Mouse (Mus musculus) spleen, embryonic (tissue): ENCODE results near the gene Mc1r.
"Not testable (repeated sequence)": the region's sequence is repeated elsewhere in the genome, so short reads cannot be mapped to it uniquely, and the experiment has no call there.

Source experiments
- CTCF ChIA-PET: fragments of 350-600 bp; sonication (Branson Sonifier 250); formaldehyde crosslinking; loops from one replicate; lab custom pipeline; 2022; lab: Charles Lee

Gene Mc1r

DNA sequence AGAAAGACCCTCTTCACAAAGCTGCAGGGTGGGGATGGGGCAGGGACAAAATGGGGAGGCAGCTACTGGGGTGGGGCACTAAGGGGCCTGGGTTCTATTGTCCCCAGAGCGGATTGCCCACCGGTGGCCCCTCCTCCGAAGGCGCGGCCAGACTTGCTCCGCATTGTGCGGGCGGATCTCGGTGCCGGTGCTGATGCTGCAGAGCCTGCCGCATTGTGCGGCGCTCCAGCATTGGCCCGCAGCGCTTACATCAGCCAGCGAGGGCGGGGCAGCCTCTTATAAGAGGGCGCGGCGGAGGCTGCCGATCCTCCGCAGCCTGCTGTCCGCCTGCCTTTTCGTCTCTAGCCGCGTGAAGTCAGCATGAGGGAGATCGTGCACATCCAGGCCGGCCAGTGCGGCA is 4.3 kb downstream of the Mc1r start, which contains the start of gene Tubb3:
Gene Tubb3, plus strand, starts transcription at position 179 of the 400 bp plus-strand sequence.
- CTCF ChIA-PET: no interaction called here

DNA sequence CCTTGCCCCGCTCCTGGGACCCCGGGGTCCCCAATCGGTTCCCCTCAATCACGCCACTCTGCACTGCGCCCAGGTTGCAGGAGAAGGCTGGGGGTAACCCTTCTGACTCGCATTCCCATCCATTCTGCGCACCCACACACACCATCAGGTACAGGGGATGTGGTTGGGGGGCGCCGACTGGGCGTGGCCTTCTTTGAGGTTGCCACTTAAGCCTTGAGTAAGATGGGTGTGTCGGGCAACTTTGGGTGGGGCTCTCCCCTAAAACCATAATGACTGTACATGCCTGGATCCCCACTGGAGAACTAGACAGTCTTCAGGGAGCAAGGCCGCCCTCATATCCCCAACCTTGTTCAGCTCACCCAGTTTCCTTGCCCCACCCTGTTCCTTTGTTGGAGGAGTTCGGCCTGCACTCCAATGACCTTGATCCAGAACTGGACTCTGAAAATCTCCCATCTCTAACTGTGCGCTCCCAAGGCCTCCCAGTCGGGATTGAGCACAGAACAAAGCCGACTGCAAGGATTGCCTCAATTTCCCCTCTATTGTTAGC is 4.9 kb downstream of the Mc1r start:
- CTCF ChIA-PET: interaction anchor here (0.6 kb wide), 1 partner anchor 789 kb away, joined by 4 read pairs; no protein-coding TSS in a partner anchor

DNA sequence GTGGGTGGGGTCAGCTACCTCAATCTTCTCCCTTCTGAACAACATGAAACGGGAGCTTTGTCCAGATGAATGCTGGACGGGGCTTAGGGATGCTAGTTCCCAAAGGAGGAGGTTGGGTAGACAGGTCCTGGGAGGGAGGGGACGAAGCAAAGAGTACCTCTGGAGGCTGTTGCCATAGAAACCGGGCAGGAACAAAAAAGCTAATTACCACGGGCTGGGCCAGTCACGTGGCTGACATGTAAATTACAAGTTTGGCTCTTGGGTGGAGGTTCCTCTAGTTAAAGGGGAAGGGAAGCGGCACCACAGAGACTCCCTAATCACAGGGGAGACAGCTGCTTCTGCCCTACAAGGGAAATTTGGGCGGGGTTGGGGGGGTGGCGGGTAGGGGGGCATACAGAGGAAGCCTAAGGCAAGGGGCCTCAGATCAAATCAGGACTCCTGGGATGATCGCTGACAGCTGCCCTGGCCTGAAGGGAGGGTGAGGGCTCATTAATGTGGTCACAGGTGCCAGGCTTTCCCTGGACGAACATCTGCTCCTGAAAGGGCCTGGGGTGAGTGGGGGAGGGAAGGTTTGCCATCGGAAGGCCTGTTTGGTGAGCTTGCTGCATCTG is 5.8 kb downstream of the Mc1r start:
- CTCF ChIA-PET: interaction anchor here (0.6 kb wide), 1 partner anchor 790 kb away, joined by 4 read pairs; no protein-coding TSS in a partner anchor

DNA sequence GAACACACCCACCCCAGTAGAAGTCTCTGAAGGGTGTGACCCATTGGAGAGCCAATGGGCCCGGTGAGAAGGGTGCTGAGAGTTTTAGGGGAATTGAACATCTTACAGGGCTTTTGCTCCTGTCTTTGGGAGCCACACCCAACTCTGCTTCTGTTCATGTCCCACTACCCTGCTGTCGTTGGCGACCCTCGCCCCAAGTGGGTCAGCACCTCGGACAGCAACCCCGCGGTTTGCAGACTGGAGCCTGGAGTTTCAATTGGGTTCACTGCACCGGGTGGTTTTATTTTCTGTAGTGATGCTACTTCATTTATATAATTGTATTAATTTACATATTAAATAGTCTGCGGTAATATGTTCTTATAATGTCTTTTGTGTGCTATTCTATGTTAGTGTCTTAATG is 7.3 kb downstream of the Mc1r start:
- CTCF ChIA-PET: no interaction called here

DNA sequence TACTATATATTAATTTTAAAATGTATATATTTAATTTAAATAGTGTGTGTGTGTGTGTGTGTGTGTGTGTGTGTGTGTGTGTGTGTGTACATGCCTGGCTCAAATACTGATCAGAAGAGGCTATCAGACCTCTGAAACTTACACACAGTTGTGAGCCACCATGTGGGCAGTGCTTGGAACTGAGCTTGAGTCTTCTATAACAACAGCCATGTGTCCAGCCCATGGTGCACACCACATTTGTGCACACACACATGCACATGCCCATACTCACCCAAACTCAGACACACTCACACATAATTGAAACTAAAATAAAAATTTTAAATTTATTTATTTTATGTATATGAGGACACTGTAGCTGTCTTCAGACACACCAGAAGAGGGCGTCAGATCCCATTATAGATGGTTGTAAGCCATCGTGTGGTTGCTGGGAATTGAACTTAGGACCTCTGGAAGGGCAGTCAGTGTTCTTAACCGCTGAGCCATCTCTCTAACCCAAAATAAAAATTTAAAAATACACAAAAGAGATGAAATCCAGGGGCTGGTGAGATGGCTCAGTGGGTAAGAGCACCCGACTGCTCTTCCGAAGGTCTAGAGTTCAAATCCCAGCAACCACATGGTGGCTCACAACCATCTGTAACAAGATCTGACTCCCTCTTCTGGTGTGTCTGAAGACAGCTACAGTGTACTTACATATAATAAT is 8.2 kb downstream of the Mc1r start:
- CTCF ChIA-PET: not testable (repeated sequence)

DNA sequence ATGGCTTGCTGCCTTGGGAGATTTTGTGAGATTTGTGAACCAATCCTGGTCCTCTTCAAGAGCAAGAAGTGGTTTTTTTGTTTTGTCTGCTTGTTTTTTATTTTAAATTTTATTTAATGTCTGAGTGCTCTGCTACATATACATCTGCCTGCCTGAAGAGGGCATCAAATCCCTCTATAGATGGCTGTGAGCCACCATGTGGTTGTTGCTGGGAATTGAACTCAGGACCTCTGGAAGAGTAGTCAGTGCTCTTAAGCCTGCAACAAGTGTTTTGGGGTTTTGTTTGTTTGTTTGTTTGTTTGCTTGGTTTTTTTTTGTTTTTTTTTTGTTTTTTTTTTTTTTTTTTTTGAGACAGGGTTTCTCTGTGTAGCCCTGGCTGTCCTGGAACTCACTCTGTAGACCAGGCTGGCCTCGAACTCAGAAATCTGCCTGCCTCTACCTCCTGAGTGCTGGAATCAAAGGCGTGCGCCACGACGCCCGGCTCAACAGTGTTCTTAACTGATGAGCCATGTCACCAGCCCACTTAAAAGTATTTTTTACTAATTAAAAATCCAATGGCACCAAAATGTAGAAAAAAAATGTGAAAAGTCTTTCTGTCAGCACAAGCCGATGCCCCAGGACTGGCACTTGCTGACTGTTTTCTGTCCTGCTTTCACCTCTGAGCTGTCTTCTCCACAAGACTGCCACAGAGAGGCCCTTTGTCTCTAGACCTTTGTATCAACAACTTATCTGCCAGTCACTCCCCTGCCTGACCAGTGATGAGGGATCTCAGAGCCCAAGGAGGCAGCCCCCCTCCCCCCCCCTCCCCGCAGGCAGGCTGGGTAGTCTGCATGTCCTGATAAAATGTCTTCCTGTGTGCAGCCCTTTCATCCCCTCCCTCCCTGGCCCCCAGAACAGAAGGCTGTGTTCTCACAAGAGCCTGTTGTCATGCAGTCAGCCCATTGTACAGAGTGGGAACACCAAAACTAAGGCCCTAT is 9.3 kb downstream of the Mc1r start:
- CTCF ChIA-PET: no interaction called here

DNA sequence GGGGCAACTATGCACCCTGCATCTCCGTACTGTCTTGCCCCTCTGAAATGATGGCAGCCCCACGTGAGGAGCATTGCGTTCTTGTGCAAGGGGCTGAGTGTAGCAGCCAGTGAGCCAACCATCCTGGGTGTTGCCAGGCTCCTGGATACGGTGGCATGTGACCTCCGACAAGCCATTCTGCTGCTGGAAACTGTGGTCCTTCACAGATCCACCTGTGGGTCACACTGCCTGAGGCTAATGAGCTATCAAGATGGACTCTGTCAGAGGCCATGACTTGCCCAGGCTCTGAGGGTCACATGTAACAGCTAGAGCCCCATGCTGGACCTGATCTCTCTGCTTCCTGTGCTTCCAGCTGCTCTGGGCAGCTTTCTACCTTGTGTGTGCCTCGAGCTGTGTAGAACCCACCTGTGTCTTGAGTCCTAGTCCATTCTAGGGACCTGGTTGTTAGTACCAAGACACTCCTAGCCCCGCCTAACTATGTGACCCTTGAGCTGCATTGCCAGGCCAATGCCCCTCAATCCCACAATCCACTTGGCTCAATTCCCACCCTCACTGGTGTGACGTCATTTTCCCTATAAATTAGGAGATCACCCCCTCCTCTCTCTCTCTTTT is 10.1 kb downstream of the Mc1r start:
- CTCF ChIA-PET: no interaction called here

DNA sequence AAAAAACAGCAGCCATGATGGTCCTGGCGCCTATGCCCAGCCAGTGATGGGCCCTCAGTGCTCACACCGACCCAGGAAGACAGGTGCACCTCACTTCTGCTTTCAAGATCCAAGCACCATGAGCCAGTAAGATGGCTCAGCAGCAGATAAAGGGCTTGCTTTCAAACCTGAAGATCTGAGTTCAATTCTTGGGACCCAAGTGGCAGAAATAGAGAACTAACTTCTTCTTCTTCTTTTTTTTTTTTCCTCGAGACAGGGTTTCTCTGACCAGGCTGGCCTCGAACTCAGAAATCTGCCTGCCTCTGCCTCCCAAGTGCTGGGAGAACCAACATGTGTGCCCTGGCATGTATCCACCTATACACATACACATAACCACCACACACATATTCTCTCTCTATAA is 12.8 kb downstream of the Mc1r start:
- CTCF ChIA-PET: interaction anchor here (0.7 kb wide), 1 partner anchor 1113 kb away, joined by 3 read pairs; no protein-coding TSS in a partner anchor

DNA sequence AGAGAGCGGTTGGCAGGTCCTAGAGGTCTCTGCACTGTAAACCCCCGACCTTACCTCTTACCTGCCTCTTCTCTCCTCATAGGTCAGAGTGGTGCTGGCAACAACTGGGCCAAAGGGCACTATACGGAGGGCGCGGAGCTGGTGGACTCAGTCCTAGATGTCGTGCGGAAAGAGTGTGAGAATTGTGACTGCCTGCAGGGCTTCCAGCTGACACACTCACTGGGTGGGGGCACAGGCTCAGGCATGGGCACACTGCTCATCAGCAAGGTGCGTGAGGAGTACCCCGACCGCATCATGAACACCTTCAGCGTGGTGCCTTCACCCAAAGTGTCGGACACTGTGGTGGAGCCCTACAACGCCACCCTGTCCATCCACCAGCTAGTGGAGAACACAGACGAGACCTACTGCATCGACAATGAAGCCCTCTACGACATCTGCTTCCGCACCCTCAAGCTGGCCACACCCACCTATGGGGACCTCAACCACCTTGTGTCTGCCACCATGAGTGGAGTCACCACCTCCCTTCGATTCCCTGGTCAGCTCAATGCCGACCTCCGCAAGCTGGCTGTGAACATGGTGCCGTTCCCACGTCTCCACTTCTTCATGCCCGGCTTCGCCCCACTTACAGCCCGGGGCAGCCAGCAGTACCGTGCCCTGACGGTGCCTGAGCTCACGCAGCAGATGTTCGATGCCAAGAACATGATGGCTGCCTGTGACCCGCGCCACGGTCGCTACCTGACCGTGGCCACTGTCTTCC is 13.8 kb downstream of the Mc1r start:
- CTCF ChIA-PET: no interaction called here

DNA sequence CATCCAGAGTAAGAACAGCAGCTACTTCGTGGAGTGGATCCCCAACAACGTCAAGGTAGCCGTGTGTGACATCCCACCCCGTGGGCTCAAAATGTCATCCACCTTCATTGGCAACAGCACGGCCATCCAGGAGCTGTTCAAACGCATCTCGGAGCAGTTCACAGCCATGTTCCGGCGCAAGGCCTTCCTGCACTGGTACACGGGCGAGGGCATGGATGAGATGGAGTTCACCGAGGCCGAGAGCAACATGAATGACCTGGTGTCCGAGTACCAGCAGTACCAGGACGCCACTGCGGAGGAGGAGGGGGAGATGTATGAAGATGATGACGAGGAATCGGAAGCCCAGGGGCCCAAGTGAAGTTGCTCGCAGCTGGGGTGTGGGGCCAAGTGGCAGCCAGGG is 14.4 kb downstream of the Mc1r start:
- CTCF ChIA-PET: no interaction called here

DNA sequence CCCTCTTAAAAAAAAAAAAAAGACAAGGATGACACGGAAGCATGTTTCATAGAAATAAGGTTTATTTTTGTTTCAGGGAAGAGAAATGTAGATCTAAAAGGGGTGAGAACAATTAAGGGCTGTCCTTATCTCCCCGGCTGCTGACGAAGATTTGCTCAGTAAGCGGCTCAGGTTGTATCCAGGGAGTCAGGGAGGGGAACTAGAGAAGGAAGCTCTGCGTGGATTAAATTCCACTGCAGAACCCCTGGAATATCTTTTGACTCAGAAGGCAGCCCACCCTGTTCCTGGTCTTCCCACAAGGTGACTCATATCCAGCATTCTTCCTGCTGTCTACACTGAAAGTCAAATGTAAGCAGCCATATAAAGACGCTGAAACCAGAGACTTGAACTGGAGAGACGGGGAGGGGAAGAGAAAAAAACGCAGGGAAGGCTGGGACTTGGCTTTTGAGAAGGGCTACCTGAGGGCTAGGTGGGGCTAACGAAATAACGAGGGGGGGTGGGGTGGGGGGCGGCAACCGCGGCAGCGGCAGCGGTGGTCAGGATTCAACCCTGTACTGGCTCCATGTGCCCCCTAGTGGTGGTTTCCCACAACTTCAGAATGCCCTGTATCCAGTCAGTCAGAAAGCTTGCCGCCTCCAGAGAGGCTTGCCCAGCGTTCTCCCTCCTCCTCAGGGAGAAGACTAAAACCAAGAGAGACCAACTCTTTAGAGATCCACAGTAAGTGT is 15.3 kb downstream of the Mc1r start:
- CTCF ChIA-PET: interaction anchor here (0.5 kb wide), 1 partner anchor 99 kb away, joined by 5 read pairs; no protein-coding TSS in a partner anchor

DNA sequence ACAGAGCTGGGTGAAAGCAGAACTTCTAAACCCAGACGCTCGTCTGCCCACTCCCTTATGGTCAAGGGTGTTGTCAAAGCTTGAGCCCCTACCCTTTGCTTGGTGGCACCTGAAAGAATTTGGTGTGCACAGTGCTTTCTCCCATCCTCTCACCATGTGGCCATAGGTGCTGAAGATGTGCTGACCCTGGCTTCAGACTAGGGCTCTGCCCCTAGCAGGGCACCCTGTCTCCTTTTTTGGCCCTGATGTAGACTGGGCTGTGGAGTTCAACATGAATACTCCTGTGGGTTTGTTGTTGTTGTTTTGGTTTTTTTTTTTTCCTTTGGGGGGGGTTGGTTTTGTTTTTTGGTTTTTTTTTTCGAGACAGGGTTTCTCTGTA is 15.9 kb downstream of the Mc1r start:
- CTCF ChIA-PET: interaction anchor here (0.5 kb wide), 1 partner anchor 100 kb away, joined by 5 read pairs; no protein-coding TSS in a partner anchor

DNA sequence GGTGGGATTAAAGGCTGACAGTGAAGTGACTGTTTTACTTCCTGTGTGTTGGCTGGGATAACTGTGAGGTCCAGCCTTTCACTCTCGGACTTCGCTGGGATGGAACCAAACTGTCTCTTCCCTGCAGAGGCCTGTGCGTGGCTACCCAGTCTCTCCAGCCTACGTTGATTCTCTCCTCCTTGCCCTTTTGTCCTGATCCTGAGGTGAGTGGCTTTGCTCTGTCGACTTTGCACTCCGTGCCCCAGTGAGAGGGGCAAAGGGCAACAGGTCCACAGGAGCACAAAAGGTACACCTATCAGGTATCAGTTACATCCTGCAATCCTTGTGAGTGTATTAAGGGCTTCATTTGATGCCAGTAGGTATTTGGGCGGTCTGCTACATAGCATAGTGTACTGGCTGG is 16.5 kb downstream of the Mc1r start, which contains the start of gene Def8:
Gene Def8, plus strand, starts transcription at position 87 of the 400 bp plus-strand sequence.
- CTCF ChIA-PET: no interaction called here

DNA sequence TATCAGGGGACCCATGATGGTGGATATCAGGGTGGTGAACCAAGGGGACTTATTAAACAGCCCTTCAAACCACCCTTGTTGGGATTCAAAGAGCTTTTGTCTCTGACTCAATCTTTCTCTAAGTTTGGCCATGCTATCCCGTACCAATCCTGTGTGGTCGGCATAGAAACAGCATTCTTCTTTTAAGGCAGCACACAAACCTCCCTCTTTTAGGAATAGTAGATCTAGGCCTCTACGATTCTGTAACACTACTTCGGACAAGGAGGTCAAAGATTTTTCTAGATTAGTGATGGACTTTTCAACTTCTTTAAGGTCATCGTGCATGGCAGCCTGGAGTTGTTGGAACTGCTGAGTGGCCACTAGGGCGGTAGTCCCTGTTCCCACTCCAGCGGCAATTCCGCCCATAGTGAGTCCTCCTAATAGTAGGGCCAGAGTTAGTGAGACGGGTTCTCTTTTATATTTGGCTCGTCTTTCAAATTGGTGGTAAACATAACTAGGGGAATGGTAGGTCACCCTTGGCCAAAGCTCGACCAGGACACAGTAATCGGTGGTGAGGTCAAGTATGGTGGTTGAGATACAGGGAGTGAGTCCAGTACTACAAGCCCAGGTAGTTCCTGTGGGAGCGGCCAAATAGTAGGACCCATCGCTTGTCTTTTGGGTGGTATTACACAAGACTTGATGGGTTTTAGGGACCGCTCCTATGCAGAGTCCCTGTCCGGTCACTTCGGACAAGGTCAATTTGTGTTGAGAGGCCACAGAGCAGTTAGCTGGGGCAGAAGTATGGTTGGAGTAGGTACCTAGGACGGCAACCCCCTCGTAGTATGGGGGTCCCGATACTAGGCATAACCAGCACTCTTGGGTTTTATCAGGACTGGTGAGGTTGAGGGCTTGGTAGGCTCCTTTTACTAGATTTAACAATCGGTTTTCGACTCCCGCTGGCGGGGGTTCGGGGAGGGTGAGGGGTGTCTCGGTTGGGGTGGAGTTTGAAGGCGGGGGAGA is 19.9 kb downstream of the Mc1r start:
- CTCF ChIA-PET: no interaction called here

DNA sequence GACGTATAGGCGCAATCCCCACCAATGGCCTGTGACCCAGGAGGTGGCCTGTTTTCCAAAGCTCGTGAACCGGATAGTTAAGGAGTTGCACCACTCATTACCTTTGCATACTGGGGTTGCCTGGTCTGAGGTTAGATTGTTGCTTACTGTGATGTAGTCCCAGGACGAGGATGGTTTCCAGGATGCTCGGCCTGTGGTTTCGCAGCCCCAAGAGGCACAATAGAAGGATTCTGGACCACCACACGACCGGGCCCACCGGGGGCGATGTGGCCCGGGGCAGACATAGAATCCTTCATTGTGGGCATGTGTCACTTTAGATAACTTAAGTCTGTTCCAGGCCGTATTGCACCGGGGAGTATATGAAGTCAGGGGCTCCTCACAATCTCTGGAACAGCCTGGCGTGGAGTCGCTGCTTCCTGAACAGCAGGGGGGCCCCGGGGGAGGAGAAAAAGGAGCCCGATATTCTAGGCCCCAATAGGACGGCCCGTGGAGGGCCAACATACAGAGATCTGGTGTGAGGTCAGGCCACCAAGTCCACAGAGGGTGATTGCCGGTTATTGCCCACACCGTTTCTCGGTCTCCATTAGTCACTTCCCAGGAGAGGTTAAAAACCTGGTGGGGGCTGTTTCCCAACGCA is 20.9 kb downstream of the Mc1r start:
- CTCF ChIA-PET: no interaction called here

DNA sequence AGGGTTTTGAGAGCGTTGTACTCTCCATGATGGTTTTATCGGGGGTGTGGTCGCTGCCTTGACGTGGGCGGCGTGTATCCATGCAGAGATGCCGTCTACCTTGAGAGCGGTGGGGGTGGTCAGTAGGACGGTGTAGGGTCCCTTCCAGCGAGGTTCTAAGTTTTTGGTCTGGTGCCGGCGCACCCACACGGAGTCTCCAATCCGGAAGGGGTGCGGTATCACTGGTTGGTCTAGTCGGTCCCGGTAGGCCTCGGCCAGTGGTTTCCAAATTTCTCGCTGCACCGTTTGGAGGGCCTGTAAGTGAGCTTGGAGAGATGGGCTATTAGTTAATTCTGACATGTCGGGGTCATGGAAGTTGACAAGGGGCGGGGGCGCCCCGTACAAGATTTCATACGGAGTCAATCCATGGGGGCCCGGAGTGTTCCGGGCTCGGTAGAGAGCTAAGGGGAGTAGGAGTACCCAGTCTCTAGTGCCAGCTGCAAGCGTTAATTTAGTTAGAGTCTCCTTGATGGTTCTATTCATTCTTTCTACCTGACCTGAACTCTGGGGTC is 21.5 kb downstream of the Mc1r start:
- CTCF ChIA-PET: interaction anchor here (0.6 kb wide), 1 partner anchor 61 kb away, joined by 3 read pairs; no protein-coding TSS in a partner anchor

DNA sequence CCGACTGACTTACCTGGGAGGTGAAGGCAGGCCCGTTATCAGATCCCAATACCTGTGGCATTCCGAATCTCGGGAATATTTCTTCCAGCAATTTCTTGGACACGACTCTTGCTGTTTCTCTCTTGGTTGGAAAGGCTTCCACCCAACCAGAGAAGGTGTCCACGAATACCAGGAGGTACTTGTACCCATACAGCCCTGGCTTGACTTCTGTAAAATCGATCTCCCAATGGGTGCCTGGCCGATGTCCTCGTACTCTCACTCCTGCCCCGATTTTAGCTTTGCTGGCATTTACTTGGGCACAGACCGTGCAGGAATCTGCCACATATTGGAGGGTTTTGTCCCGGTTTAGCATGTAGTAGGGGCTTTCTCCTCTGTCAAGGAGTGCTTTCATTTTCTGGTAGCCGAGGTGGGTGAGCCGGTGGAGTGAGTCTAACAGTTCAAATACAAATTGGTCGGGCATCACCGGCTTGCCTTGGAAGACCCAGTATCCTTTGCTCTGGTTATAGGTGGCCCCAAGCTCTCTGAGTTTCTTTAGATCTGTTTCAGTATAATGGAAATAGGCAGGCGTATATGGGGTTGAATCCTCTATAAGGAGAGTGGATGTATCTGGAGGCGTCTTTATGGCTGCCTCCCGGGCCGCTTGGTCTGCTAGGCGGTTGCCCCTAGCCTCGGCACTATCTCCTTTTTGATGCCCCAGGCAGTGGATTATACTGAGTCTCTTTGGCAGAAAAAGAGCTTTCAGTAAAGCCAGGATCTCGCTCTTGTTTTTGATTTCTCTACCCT is 22.2 kb downstream of the Mc1r start:
- CTCF ChIA-PET: interaction anchor here (0.6 kb wide), 1 partner anchor 61 kb away, joined by 3 read pairs; no protein-coding TSS in a partner anchor
